Mouse (Mus musculus) heart, adult 2 months (tissue): ENCODE data around the gene Msrb1. TPM values are rescaled to one million over a fixed set of nuclear protein-coding genes. Genes with fewer than 3 reads are reported as not detected.

Experiments used
- DNase-seq, 2 experiments: peaks; one replicate each; pipeline ENCODE4 v3.0.0; 2021
- H3K27ac ChIP-seq: fragments of 200-600 bp; 2 replicates; pipeline ENCODE4 v1.8.1; 2022
- H3K27me3 ChIP-seq: fragments of 200-500 bp; 2 replicates; pipeline ENCODE4 v1.6.1; 2012; ENCODE audit warnings: mild to moderate bottlenecking, low read length, inconsistent platforms, mixed read lengths; ENCODE audit not compliant: control insufficient read depth, insufficient read depth
- H3K36me3 ChIP-seq: fragments of 200-500 bp; 2 replicates; pipeline ENCODE4 v1.6.1; 2012; ENCODE audit warnings: low read length, inconsistent platforms; ENCODE audit not compliant: control insufficient read depth, insufficient read depth
- H3K4me1 ChIP-seq: fragments of 200-500 bp; 2 replicates; pipeline ENCODE4 v1.6.1; 2011; ENCODE audit warnings: low read length; ENCODE audit not compliant: control insufficient read depth, insufficient read depth
- H3K4me3 ChIP-seq: fragments of 200-600 bp; 2 replicates; pipeline ENCODE4 v1.8.1; 2022
- H3K79me2 ChIP-seq: fragments of 200-500 bp; replicated peaks from 2 replicates; pipeline ENCODE4 v1.6.1; 2012; ENCODE audit warnings: mild to moderate bottlenecking, inconsistent platforms, low read length, moderate library complexity, mixed read lengths; ENCODE audit not compliant: control insufficient read depth, insufficient read depth
- H3K9ac ChIP-seq: fragments of 200-500 bp; 2 replicates; pipeline ENCODE4 v1.6.1; 2012; ENCODE audit warnings: low read depth, mild to moderate bottlenecking, control low read depth, inconsistent platforms, low read length, mixed read lengths
- CTCF ChIP-seq: fragments of 200-600 bp; IDR thresholded peaks from 2 replicates; pipeline ENCODE4 v1.8.1; 2022; ENCODE audit warnings: antibody characterized with exemption, mild to moderate bottlenecking, moderate library complexity
- EP300 ChIP-seq: fragments of 200-500 bp; IDR thresholded peaks from 2 replicates; pipeline ENCODE4 v1.6.1; 2011; ENCODE audit warnings: low read depth, low read length, control low read depth; ENCODE audit not compliant: insufficient read depth
- POLR2A ChIP-seq: fragments of 200-500 bp; IDR thresholded peaks from 2 replicates; pipeline ENCODE4 v1.6.1; 2011; ENCODE audit warnings: mild to moderate bottlenecking, low read depth, low read length, control low read depth; ENCODE audit not compliant: insufficient read depth
- WGBS: fragments of 180-500 bp; shearing (Covaris S2); methylation state at CpG from one replicate; pipeline ENCODE4 v1.1.7; 2018; 5-methylcytosine and 5-hydroxymethylcytosine counted together
- intact Hi-C: fragments of 180-260 bp; cut with DNase I; formaldehyde crosslinking; loops from one replicate; pipeline ENCODE4 v1.15.1; 2025
- long read RNA-seq: library from polyadenylated mRNA; stranded (forward); transcript quantifications from one replicate; pipeline ENCODE4 v2.0.0, GENCODE M21; 2021
- polyA plus RNA-seq: library from polyadenylated mRNA; depleted of rRNA; stranded (reverse); fragments of >200 nt; gene quantifications from 2 replicates; pipeline ENCODE4 v1.2.3, GENCODE M21; 2012; rRNA removed
- total RNA-seq, 2 experiments: library from RNA; stranded (reverse); gene quantifications; 2 replicates each; pipeline ENCODE4 v1.2.3; 2021

The Msrb1 gene
- total RNA-seq (100 to 1,000 TPM; 154 to 178 TPM), polyA plus RNA-seq (155 and 164 TPM in 2 replicates)
- long read RNA-seq, transcript Msrb1-202 (5 exons, 886 nt): major isoform, 14 of 26 reads
- long read RNA-seq, partial matches to known transcripts: 0 of 26 reads
- long read RNA-seq, other reads (novel, unspliced or antisense): 9 of 26 reads

DNA sequence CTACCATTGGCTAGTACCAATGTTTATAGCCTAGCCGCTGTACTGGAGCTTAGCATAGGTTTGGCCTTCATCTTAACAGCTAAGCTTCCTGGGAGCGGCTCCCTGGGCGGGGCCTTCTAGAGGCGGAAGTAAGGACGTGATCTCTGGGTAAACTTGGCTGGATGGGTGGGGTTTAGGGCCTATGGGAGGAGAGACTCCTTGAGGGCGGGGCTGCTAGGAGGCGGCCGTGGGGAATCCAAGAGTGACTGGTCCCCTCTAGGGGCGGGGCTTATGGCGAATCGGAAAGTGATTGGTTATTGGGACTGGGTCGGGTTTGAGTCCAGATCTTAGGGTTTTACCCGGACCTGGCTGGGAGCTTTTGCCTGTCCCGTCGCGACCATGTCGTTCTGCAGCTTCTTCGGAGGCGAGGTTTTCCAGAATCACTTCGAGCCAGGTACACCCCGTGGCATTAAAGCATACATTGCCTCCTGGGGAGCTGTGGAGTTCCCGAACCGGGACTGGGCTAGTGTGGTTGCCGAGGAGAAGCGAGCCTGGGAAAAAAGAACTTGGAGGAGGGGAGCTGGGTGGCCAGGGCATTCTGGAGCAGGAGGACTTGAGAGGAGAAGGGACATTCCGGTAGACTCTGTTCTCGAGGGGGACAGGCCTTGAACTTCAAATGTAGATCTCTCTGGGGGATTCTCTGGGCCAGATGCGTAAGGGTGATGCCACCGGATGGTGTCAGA is at the start of gene Msrb1:
Gene Msrb1 (plus strand): TSS at position 313 of the 722 bp plus-strand sequence.
- Histone ChIP-seq H3K27ac (peak within 1 kb of the TSS; percentile 86), H3K9ac (peak within 1 kb of the TSS; percentile 77), H3K4me1 (peaks cover 5% of the 10 kb centered on the region), H3K79me2 (no peaks in the 10 kb centered on the region), H3K27me3 (no peaks in the 10 kb centered on the region), H3K36me3 (peaks cover 2% of the 10 kb centered on the region; the same call in 1 of the 2 replicates), H3K4me3 (peak within 1 kb of the TSS; percentile 71)
- WGBS: under 1% methylated on average over 29 of the region's 29 CpGs
- TF ChIP-seq EP300 (0 out of 2 replicates have a peak, but pooled peaks have one; percentile 15), POLR2A (peak; percentile 97), CTCF (no peak)
- intact Hi-C loops: no loop called here
- peak; percentile 94 to 98 for DNase-seq

DNA sequence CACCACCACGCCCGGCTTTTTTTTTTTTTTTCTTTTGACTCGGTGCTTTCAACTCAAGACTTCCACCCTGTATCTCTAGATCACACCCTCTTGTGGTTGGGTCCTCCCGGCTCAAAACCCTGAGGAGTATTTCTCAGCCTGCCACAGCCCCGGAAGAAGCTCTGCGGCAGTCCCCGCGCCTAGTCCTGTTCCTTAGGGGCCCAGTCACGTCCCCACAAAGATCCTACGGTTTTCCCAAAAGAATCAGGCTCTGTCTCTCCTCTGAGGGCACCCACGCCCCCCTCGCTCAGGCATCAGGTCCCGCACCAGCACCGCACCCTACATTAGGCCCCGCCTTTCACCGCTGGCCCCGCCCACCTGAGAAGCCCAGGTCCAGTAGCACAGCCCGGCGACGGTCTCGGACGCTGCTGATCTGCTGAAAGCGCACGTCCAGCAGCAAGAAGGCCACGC is 49.3 kb upstream of the Msrb1 start:
- no peaks in the 10 kb centered on the region for H3K36me3 ChIP-seq
- H3K79me2 ChIP-seq: no peaks in the 10 kb centered on the region
- H3K27ac ChIP-seq: no peak overlapping the region
- DNase-seq: peak; percentile 58 to 68
- H3K4me3 ChIP-seq: peak overlapping the region; percentile 33
- H3K4me1 ChIP-seq: no peaks in the 10 kb centered on the region
- WGBS: 2% methylated on average over 24 of the region's 25 CpGs
- peak overlapping the region; percentile 43 for H3K9ac ChIP-seq
- intact Hi-C loops: no loop called here
- no peak for TF ChIP-seq EP300
- TF ChIP-seq CTCF: no peak
- TF ChIP-seq POLR2A: no peak
- H3K27me3 ChIP-seq: peaks cover 4% of the 10 kb centered on the region

DNA sequence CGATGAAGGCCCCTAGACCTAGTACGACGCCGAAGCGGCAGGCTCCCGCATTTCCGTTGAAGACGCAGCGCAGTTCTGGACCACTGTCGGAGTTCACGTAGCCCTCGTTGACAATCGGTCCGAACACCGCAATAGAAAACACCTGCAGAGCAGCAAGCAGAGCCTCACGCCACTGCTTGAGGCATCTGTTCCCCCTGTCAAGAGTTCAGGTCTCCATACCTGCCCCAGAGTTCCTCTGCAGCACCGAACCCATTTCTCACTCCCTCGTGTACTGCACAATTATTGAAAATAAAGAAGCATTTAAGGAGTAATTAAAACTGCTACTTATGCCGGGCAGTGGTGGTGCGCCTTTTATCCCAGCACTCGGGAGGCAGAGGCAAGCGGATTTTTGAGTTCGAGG is 48.8 kb upstream of the Msrb1 start:
- Histone ChIP-seq H3K9ac (peak overlapping the region; percentile 43), H3K27me3 (peaks cover 4% of the 10 kb centered on the region), H3K4me3 (peak overlapping the region; percentile 33), H3K27ac (no peak overlapping the region), H3K36me3 (no peaks in the 10 kb centered on the region), H3K4me1 (no peaks in the 10 kb centered on the region), H3K79me2 (no peaks in the 10 kb centered on the region)
- TF ChIP-seq EP300 (no peak), CTCF (no peak), POLR2A (no peak)
- intact Hi-C loops: no loop called here
- no peak for DNase-seq
- 23% methylated on average over 23 of the region's 23 CpGs for WGBS

DNA sequence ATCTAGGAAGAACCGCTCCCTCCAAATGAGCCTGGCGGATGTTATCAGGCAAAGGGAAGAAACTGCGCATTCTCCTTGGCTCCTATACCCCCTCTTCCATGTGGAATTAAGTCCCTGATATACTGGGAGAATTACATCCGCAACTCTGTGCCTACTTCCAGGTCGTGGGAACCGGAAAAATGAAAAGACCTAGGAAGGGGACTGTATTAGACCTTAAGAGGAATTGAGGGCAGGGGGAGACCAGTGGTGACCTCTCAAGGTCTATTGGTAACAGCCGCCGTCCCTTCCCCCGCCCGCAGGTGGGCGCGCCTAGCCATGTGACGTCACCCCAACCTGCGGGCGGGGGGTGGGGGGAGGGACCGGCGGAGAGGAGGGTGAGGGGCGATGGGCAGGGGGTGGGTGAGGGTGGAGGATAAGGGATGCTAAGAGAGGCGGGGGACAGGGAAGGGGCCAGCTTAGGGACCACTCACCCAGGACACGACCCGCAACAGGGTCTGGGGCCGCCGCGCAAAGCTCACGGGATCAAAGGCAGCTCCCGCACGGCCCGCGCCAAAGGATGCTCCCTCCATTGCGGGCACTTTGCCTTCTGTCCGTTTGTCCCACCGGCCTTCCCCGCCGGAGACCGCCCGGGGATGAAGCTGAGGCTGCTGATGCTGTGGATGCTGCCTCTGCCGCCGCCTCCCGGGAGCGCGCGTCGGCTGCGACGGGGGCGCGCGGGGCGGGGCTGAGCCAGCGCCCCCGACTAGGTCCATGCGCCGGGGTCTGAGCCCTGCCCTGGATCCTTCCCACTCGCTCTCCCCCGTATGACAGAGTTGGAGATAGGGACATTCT is 47.0 kb upstream of the Msrb1 start, which contains the start of gene Syngr3:
Gene Syngr3 (minus strand): TSS at position 705 of the 831 bp plus-strand sequence.
- Histone ChIP-seq H3K9ac (0 out of 2 replicates have a peak within 1 kb of the TSS, but pooled peaks have one; percentile 33), H3K27me3 (peaks cover 4% of the 10 kb centered on the region), H3K4me3 (peak within 1 kb of the TSS; percentile 37), H3K36me3 (no peaks in the 10 kb centered on the region), H3K27ac (no peak within 1 kb of the TSS), H3K79me2 (no peaks in the 10 kb centered on the region), H3K4me1 (no peaks in the 10 kb centered on the region)
- no peak for TF ChIP-seq EP300
- no peak for TF ChIP-seq CTCF
- TF ChIP-seq POLR2A: no peak
- 2% methylated on average over 49 of the region's 55 CpGs for WGBS
- intact Hi-C loops: no loop called here
- DNase-seq: no peak

DNA sequence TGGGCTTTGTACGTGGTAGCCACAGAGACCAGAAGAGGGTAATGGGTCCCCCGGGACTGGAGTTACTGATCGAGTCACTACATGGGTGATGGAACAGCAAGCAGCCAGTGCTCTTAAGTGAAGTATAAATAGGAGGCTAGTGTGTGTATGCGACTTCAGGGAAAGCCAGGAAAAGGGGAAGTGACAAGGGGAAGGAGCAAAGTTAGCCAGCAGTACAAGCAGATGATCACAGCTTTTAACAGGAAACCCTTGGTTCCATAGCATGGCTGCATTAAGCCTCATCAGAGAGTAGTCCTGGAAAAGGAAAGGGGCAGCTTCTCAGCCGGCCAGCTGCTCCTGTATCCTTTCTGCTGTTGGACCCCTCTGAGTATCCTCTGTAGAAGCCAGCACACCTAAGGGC is 44.1 kb upstream of the Msrb1 start:
- intact Hi-C loops: no loop called here
- TF ChIP-seq POLR2A: no peak
- TF ChIP-seq EP300: no peak
- no peak for TF ChIP-seq CTCF
- no peak overlapping the region for H3K27ac ChIP-seq
- H3K36me3 ChIP-seq: no peaks in the 10 kb centered on the region
- H3K79me2 ChIP-seq: no peaks in the 10 kb centered on the region
- no peaks in the 10 kb centered on the region; the same call in 1 of the 2 replicates for H3K4me1 ChIP-seq
- 64% methylated on average over 5 of the region's 5 CpGs for whole genome bisulfite sequencing
- no peak overlapping the region for H3K4me3 ChIP-seq
- H3K9ac ChIP-seq: no peak overlapping the region
- no peak for DNase-seq
- H3K27me3 ChIP-seq: peaks cover 4% of the 10 kb centered on the region
